Mouse (Mus musculus): ENCODE data around the gene Mrrf. TPM values are rescaled to one million over a fixed set of nuclear protein-coding genes. Genes with fewer than 3 reads are reported as not detected.

Gene Mrrf
- 20.8 and 23.4 TPM in 2 replicates for polyA plus RNA-seq (2021; fragmentation: Nextera tagmentation)
- long read RNA-seq, experiment 1, transcript Mrrf-201 (7 exons, 2,623 nt) = major isoform, 42 of 55 reads
- long read RNA-seq, experiment 1, partial matches to known transcripts = 8 of 55 reads
- long read RNA-seq, experiment 1, other reads (novel, unspliced or antisense) = 5 of 55 reads
- long read RNA-seq, experiment 2, transcript Mrrf-201 (7 exons, 2,623 nt) = major isoform, 74 of 83 reads
- long read RNA-seq, experiment 2, partial matches to known transcripts = 3 of 83 reads
- long read RNA-seq, experiment 2, other reads (novel, unspliced or antisense) = 6 of 83 reads

DNA sequence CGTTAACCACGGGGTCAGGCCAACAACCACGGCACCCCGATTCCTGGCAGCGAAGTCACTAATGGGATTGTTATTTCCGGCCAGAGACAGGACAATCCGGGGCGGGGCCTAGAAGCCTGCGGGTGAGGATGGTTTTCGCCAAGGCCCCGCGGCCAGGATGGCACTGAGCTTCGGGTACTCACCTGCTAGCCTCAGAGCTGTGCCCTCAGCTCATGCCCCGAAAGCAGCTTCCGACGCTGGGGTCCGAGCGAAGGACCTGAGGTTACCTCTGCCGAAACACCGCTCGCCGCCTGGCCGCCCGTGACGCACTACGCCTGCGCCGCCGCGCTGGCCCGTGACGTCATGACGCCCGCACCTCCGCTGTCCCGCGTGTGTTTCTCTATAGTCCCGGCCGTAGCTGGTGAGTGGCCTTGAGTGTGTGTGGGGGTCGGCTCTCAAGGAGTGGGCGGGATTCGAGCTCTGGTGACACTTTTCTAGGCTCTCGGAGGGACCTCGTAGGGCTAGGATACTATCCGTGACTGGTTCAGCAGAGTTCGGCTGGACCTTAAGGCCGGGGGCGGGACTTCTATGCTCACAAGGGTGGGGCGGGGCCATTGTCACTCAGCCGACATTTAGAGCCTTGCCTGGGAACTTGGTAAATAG lies at the start of gene Mrrf, which contains the start of gene Rbm18:
Gene Mrrf, plus strand, starts transcription at position 90 of the 642 bp plus-strand sequence.
Gene Rbm18, minus strand, starts transcription at position 474 of the 642 bp plus-strand sequence.

GRCm38 (mm10) chr2:36104956-36105741 lies 31.0 kb upstream of the Mrrf start, which contains the start of gene Lhx6:
Gene Lhx6, minus strand, starts transcription at chr2:36105408.

GRCm38 (mm10) chr2:36230366-36230765 lies 94.2 kb downstream of the Mrrf start, which contains the start of gene Ptgs1:
Gene Ptgs1, plus strand, starts transcription at chr2:36230426.

Other genes with a start within 250 kb of the Mrrf start
- gene Ttll11, start 156.5 kb upstream of the Mrrf start, polyA plus RNA-seq (2021; fragmentation: Nextera tagmentation) = 4.3 and 4.6 TPM in 2 replicates
- 543 and 544 TPM in 2 replicates for gene Ndufa8, start 87.0 kb upstream of the Mrrf start, polyA plus RNA-seq (2021; fragmentation: Nextera tagmentation)
- 5.4 and 7.8 TPM in 2 replicates for gene Morn5, start 86.9 kb upstream of the Mrrf start, polyA plus RNA-seq (2021; fragmentation: Nextera tagmentation)
- 4.0 and 5.0 TPM in 2 replicates for gene Lhx6, start 31.0 kb upstream of the Mrrf start, polyA plus RNA-seq (2021; fragmentation: Nextera tagmentation)
- gene Rbm18, start 384 bp downstream of the Mrrf start, polyA plus RNA-seq (2021; fragmentation: Nextera tagmentation) = 35.0 and 36.9 TPM in 2 replicates
- 12.1 and 16.1 TPM in 2 replicates for gene Ptgs1, start 94.0 kb downstream of the Mrrf start, polyA plus RNA-seq (2021; fragmentation: Nextera tagmentation)
- not detected in 2 replicates for gene Olfr338, start 237.1 kb downstream of the Mrrf start, polyA plus RNA-seq (2021; fragmentation: Nextera tagmentation)

Measured in layer of hippocampus, adult 6 months (tissue).